Mouse (Mus musculus) thymus, adult 2 months (tissue): ENCODE measurements at regions not wholly inside any gene's neighbourhood (a gene's known extent, or its start where the extent isn't known, plus 50 kb on each side); places are given as distances from the start of the nearest gene placed in this dataset.

Experiments used
- DNase-seq: peaks from one replicate; pipeline ENCODE4 v3.0.0; 2021
- H3K27ac ChIP-seq: fragments of 200-500 bp; 2 replicates; pipeline ENCODE4 v1.5.1; 2012; ENCODE audit warnings: low read length, control low read depth; ENCODE audit not compliant: control insufficient read depth, insufficient read depth
- H3K27me3 ChIP-seq: fragments of 200-500 bp; 2 replicates; pipeline ENCODE4 v1.6.1; 2012; ENCODE audit warnings: mild to moderate bottlenecking, low read length, moderate library complexity, mixed read lengths; ENCODE audit not compliant: control insufficient read depth, insufficient read depth
- H3K36me3 ChIP-seq: fragments of 200-500 bp; 2 replicates; pipeline ENCODE4 v1.6.1; 2012; ENCODE audit warnings: mild to moderate bottlenecking, low read length, moderate library complexity; ENCODE audit not compliant: control insufficient read depth, insufficient read depth
- H3K4me1 ChIP-seq: fragments of 200-500 bp; replicated peaks from 2 replicates; pipeline ENCODE4 v1.6.1; 2012; ENCODE audit warnings: low read length; ENCODE audit not compliant: control insufficient read depth, insufficient read depth
- H3K4me3 ChIP-seq: fragments of 200-500 bp; 2 replicates; pipeline ENCODE4 v1.5.1; 2012; ENCODE audit warnings: mild to moderate bottlenecking, low read length, control low read depth, moderate library complexity; ENCODE audit not compliant: control insufficient read depth, insufficient read depth
- CTCF ChIP-seq: fragments of 200-500 bp; IDR thresholded peaks from 2 replicates; pipeline ENCODE4 v1.5.1; 2012; ENCODE audit warnings: mild to moderate bottlenecking, control low read depth, low read length, moderate library complexity, borderline replicate concordance; ENCODE audit not compliant: control insufficient read depth, poor library complexity, insufficient read depth; ENCODE audit errors: extremely low read depth
- POLR2A ChIP-seq: fragments of 200-500 bp; IDR thresholded peaks from 2 replicates; pipeline ENCODE4 v1.6.1; 2012; ENCODE audit warnings: mild to moderate bottlenecking, low read length, control low read depth, moderate library complexity; ENCODE audit not compliant: control insufficient read depth, poor library complexity, insufficient read depth; ENCODE audit errors: extremely low read depth
- WGBS: fragments of 180-500 bp; shearing (Covaris S2); methylation state at CpG from one replicate; pipeline ENCODE4 v1.1.7; 2018; 5-methylcytosine and 5-hydroxymethylcytosine counted together

- WGBS, result 81% methylated on average over 4 of the region's 4 CpGs
- H3K4me1 ChIP-seq, result no peaks in the 10 kb centered on the region
Observed at GRCm38 (mm10) chr15:67249147-67249546, 748.4 kb upstream of the Lrrc6 start.

GRCm38 (mm10) chr15:67248471-67248870, 747.8 kb upstream of the Lrrc6 start:
- H3K27me3 ChIP-seq, result no peaks in the 10 kb centered on the region
- H3K4me3 ChIP-seq, result no peak overlapping the region
- H3K27ac ChIP-seq, result no peak overlapping the region
- H3K4me1 ChIP-seq, result no peaks in the 10 kb centered on the region
- no peaks in the 10 kb centered on the region for H3K36me3 ChIP-seq
- no peak for DNase-seq
- TF ChIP-seq POLR2A (no peak), CTCF (no peak)

More at GRCm38 (mm10) chr15:67249147-67249546, 748.4 kb upstream of the Lrrc6 start:
- no peak overlapping the region for H3K4me3 ChIP-seq
- no peaks in the 10 kb centered on the region for H3K27me3 ChIP-seq
- no peak overlapping the region for H3K27ac ChIP-seq
- no peak for DNase-seq
- TF ChIP-seq POLR2A (no peak), CTCF (no peak)
- no peaks in the 10 kb centered on the region for H3K36me3 ChIP-seq

- Histone ChIP-seq H3K27ac (no peak overlapping the region), H3K36me3 (no peaks in the 10 kb centered on the region), H3K4me3 (no peak overlapping the region), H3K27me3 (no peaks in the 10 kb centered on the region), H3K4me1 (no peaks in the 10 kb centered on the region)
- WGBS, result 93% methylated on average over 4 of the region's 4 CpGs
- no peak for DNase-seq
- TF ChIP-seq CTCF (no peak), POLR2A (no peak)
Observed at GRCm38 (mm10) chr15:67245658-67246268, 745.1 kb upstream of the Lrrc6 start.

- Histone ChIP-seq H3K27me3 (no peaks in the 10 kb centered on the region), H3K27ac (no peak overlapping the region), H3K4me1 (no peaks in the 10 kb centered on the region), H3K4me3 (no peak overlapping the region), H3K36me3 (no peaks in the 10 kb centered on the region)
- WGBS, result 73% methylated on average over 10 of the region's 10 CpGs
- no peak for DNase-seq
- no peak for TF ChIP-seq CTCF
- no peak for TF ChIP-seq POLR2A
Observed at GRCm38 (mm10) chr15:67244908-67245657, 744.4 kb upstream of the Lrrc6 start.

GRCm38 (mm10) chr15:67235107-67235785, 734.5 kb upstream of the Lrrc6 start:
- 34% methylated on average over 5 of the region's 5 CpGs for WGBS
- no peak for TF ChIP-seq POLR2A
- no peak for TF ChIP-seq CTCF
- Histone ChIP-seq H3K27ac (no peak overlapping the region), H3K4me3 (no peak overlapping the region), H3K36me3 (no peaks in the 10 kb centered on the region), H3K27me3 (no peaks in the 10 kb centered on the region), H3K4me1 (peaks cover 7% of the 10 kb centered on the region)
- DNase-seq, result no peak

GRCm38 (mm10) chr15:67229359-67229758, 728.6 kb upstream of the Lrrc6 start:
- no peak overlapping the region for H3K27ac ChIP-seq
- no peak overlapping the region for H3K4me3 ChIP-seq
- no peaks in the 10 kb centered on the region for H3K36me3 ChIP-seq
- TF ChIP-seq CTCF (no peak), POLR2A (no peak)
- whole genome bisulfite sequencing, result 97% methylated on average over 5 of the region's 5 CpGs
- no peaks in the 10 kb centered on the region for H3K4me1 ChIP-seq
- DNase-seq, result no peak
- no peaks in the 10 kb centered on the region for H3K27me3 ChIP-seq
